Mouse (Mus musculus): ENCODE data around the gene Lsm2. TPM values are rescaled to one million over a fixed set of nuclear protein-coding genes. Genes with fewer than 3 reads are reported as not detected.

Lsm2 gene
- polyA plus RNA-seq (2015; fragmentation: Nextera tagmentation; extraction: Ambion mirVana), result 82.1 and 83.5 TPM in 2 replicates

GRCm38 (mm10) chr17:34981690-34982180, at the start of gene Lsm2:
Lsm2 (plus strand) TSS chr17:34981862.

DNA sequence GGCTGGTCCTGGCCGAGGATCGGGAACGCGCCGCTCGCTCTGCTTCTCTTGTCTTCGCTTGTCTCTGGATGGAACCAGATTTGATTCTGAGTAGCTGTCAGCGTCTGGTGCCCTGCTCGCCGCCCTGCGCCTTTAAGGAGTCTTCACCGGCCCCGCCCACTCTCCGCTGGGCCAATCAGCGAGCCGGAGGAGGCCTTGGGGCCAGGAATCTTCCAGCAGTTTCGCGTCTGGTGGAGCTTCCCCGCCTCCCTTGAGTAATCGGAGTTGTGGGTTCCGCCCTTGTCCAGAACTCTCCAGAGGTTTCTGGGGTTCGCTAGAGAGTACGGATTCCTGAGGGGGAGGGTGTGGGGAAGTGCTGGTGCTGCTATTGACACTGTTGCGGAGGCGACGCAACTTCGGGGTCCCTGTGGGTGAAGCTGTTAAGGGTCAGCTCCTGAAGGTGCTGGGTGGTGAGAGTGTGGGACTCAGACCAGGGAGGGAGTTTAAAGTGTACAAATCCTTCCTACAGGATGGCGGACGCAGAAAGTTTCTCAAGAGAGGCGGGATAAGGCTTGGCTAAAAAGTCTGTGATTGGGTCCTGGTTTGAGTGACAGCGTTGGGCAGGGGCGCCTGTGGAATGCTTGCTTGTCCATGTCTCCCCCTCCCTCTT, 22.4 kb upstream of the Lsm2 start, which contains the start of gene Hspa1b:
Gene Hspa1b, minus strand, starts transcription at position 109 of the 649 bp plus-strand sequence.

DNA sequence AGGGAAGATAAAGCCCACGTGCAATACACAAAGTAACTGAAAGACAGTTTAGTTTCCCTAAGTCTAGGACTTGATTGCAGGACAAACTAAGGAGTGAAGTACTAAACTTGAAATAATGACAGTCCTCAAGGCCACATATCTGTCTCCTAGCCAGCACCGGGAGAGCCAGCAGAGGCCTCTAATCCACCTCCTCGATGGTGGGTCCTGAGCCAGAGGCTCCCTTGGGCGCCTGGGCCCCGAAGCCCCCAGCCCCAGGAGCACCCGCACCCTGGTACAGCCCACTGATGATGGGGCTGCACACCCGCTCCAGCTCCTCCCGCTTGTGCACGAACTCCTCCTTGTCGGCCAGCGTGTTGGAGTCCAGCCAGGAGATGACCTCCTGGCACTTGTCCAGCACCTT, 11.8 kb upstream of the Lsm2 start, which contains the start of gene Gm20481:
Gene Gm20481, plus strand, starts transcription at position 91 of the 400 bp plus-strand sequence.

DNA sequence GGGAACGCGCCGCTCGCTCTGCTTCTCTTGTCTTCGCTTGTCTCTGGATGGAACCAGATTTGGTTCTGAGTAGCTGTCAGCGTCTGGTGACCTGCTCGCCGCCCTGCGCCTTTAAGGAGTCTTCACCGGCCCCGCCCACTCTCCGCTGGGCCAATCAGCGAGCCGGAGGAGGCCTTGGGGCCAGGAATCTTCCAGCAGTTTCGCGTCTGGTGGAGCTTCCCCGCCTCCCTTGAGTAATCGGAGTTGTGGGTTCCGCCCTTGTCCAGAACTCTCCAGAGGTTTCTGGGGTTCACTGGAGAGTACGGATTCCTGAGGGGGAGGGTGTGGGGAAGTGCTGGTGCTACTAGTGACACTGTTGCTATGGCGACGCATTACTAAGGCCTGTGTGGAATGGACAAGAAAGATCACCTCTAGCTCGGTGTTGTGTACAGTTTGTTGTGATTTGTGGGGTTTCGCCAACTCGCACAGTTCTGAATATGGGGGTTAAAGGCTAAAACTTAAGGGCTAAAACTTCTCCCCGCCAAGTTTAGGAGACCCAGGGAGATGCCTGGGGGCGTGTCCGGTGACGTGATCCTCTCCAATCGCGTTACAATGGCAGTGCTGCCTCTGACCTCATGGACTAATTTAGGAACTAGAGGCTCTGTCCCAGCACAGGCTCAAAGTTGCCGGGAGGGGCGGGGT, 9.5 kb upstream of the Lsm2 start, which contains the start of the genes Hspa1a and Hspa1l:
Gene Hspa1a, minus strand, starts transcription at position 88 of the 681 bp plus-strand sequence.
Gene Hspa1l, plus strand, starts transcription at position 635 of the 681 bp plus-strand sequence.

DNA sequence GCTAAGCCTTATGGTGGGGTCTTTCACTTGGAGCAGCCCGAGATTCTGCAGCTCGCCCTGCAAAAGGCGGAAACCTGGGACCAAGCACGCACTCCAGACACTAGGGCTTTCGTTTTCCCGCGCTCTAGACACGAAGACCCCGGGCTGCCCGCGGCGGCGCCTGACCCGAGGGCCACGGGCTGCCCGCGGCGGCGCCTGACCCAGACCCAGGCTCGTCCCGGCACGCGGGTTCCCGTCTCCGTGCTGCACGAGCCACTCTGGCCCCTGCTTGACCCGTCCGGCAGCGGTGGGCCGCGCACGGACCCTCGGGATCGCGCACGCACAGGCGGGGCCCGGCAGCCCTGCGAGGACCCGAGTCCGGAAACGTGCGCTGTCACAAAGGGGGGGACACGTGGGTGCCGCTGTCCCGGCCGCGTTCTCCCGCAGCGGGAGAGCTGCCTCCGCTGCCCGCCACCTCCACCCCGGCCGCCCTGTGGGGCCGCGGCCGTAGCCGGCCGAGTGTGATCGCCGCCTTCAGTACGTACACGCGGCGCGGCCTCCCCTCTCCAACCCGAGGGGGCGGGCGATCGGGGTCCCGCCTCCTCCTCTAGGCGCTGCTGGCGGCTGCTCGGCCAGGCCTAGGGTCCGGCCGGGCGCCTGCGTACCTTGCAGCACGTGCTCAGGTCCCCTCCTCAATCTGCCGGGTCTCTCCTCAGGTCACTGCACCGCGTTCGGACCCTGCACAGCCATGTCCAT, 19.2 kb downstream of the Lsm2 start, which contains the start of gene Vars:
Gene Vars, plus strand, starts transcription at position 271 of the 735 bp plus-strand sequence.

DNA sequence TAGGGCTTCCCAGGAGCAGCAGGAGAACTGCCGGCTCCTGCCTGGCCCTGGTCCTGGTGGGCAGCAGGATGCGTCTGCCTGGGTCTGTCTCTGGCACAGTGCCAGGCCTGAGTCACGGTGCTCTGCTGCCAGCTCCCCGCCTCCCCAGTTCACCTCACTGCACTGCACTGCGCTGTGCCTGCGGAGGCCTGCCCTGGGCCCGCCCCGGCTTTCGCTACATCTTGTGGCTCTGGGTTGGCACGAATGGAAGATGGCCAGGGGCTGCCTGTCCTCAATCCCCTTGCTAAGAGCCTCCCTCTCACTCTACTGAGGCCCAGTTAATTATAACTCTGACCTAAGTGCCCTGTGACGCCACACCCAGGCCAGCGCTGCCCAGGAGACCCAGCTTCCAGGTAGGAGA, 34.7 kb downstream of the Lsm2 start, which contains the start of gene Vwa7:
Gene Vwa7, plus strand, starts transcription at position 204 of the 400 bp plus-strand sequence.

DNA sequence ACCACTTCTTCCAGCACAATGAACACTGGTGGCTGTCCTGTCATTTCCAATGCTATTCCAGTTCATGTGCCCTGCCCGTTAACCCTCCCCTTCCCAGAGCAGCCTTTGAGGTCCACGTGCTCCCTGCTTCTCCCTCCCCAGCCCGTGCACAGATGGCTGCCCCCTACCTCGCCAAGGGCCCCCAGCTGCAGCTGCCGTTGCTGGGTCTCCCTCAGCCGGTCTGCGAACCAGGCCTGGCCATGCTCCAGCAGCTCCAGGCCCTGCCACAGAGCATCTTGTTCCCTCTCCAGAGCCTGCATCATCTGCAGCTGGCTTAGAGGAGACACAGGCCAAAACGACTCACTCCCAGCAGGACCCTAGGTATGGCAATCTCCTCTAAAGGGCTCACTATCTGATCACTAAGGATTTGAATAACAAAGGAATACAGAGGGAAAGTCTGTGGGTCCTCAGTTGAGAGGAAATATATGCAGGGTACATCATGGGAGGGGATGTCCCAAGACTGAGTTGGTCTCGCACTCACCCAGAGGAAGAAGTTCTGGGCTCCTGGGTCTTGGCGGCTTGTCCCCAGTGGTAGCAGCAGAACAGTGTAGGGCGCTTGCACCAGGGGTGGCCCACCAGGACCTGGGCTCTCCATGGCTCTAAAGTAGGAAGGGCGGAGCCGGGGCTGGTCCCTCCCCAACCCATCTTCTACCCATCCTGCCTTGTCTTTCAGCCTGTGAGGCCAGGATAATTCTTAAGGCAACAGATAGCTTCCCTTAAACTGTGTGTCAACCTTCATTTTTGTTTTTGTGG, 45.8 kb downstream of the Lsm2 start, which contains the start of gene Sapcd1:
Gene Sapcd1, minus strand, starts transcription at position 740 of the 792 bp plus-strand sequence.

Other genes starting within 250 kb of the Lsm2 start
- gene C4b, start 238.0 kb upstream of the Lsm2 start, polyA plus RNA-seq (2015; fragmentation: Nextera tagmentation; extraction: Ambion mirVana), result 6.9 and 10.8 TPM in 2 replicates
- not detected in 2 replicates for gene Cyp21a1, start 177.3 kb upstream of the Lsm2 start, polyA plus RNA-seq (2015; fragmentation: Nextera tagmentation; extraction: Ambion mirVana)
- 22.1 and 24.9 TPM in 2 replicates for gene Stk19, start 144.9 kb upstream of the Lsm2 start, polyA plus RNA-seq (2015; fragmentation: Nextera tagmentation; extraction: Ambion mirVana)
- 25.1 and 25.6 TPM in 2 replicates for gene Dxo, start 144.8 kb upstream of the Lsm2 start, polyA plus RNA-seq (2015; fragmentation: Nextera tagmentation; extraction: Ambion mirVana)
- 25.2 and 29.7 TPM in 2 replicates for gene Skiv2l, start 131.7 kb upstream of the Lsm2 start, polyA plus RNA-seq (2015; fragmentation: Nextera tagmentation; extraction: Ambion mirVana)
- 50.7 and 59.0 TPM in 2 replicates for gene Nelfe, start 131.5 kb upstream of the Lsm2 start, polyA plus RNA-seq (2015; fragmentation: Nextera tagmentation; extraction: Ambion mirVana)
- gene Cfb, start 119.3 kb upstream of the Lsm2 start, polyA plus RNA-seq (2015; fragmentation: Nextera tagmentation; extraction: Ambion mirVana), result 15.6 and 19.3 TPM in 2 replicates
- 0.53 and 0.86 TPM in 2 replicates for gene Zbtb12, start 102.4 kb upstream of the Lsm2 start, polyA plus RNA-seq (2015; fragmentation: Nextera tagmentation; extraction: Ambion mirVana)
- not detected in 2 replicates for gene Gm20547, start 99.8 kb upstream of the Lsm2 start, polyA plus RNA-seq (2015; fragmentation: Nextera tagmentation; extraction: Ambion mirVana)
- gene C2, start 83.6 kb upstream of the Lsm2 start, polyA plus RNA-seq (2015; fragmentation: Nextera tagmentation; extraction: Ambion mirVana), result 8.9 and 9.3 TPM in 2 replicates
- 25.2 and 27.2 TPM in 2 replicates for gene Ehmt2, start 83.4 kb upstream of the Lsm2 start, polyA plus RNA-seq (2015; fragmentation: Nextera tagmentation; extraction: Ambion mirVana)
- 2.6 and 3.3 TPM in 2 replicates for gene Slc44a4, start 67.4 kb upstream of the Lsm2 start, polyA plus RNA-seq (2015; fragmentation: Nextera tagmentation; extraction: Ambion mirVana)
- gene Neu1, start 50.6 kb upstream of the Lsm2 start, polyA plus RNA-seq (2015; fragmentation: Nextera tagmentation; extraction: Ambion mirVana), result 23.2 and 28.5 TPM in 2 replicates
- gene Hspa1b, start 22.6 kb upstream of the Lsm2 start, polyA plus RNA-seq (2015; fragmentation: Nextera tagmentation; extraction: Ambion mirVana), result 4.5 and 5.2 TPM in 2 replicates
- not detected in 2 replicates for gene Gm20481, start 11.9 kb upstream of the Lsm2 start, polyA plus RNA-seq (2015; fragmentation: Nextera tagmentation; extraction: Ambion mirVana)
- 36.7 and 39.4 TPM in 2 replicates for gene Hspa1a, start 9.7 kb upstream of the Lsm2 start, polyA plus RNA-seq (2015; fragmentation: Nextera tagmentation; extraction: Ambion mirVana)
- 0.16 and 0.25 TPM in 2 replicates for gene Hspa1l, start 9.2 kb upstream of the Lsm2 start, polyA plus RNA-seq (2015; fragmentation: Nextera tagmentation; extraction: Ambion mirVana)
- gene Vars, start 19.1 kb downstream of the Lsm2 start, polyA plus RNA-seq (2015; fragmentation: Nextera tagmentation; extraction: Ambion mirVana), result 42.0 and 44.7 TPM in 2 replicates
- 0.19 and 0.24 TPM in 2 replicates for gene Vwa7, start 34.7 kb downstream of the Lsm2 start, polyA plus RNA-seq (2015; fragmentation: Nextera tagmentation; extraction: Ambion mirVana)
- 1.3 and 1.7 TPM in 2 replicates for gene Sapcd1, start 46.2 kb downstream of the Lsm2 start, polyA plus RNA-seq (2015; fragmentation: Nextera tagmentation; extraction: Ambion mirVana)
- gene Msh5, start 64.9 kb downstream of the Lsm2 start, polyA plus RNA-seq (2015; fragmentation: Nextera tagmentation; extraction: Ambion mirVana), result 0.88 and 1.3 TPM in 2 replicates
- 240 and 276 TPM in 2 replicates for gene Clic1, start 68.1 kb downstream of the Lsm2 start, polyA plus RNA-seq (2015; fragmentation: Nextera tagmentation; extraction: Ambion mirVana)
- gene Ddah2, start 77.2 kb downstream of the Lsm2 start, polyA plus RNA-seq (2015; fragmentation: Nextera tagmentation; extraction: Ambion mirVana), result 118 and 126 TPM in 2 replicates
- 0.45 and 0.58 TPM in 2 replicates for gene Ly6g6c, start 83.5 kb downstream of the Lsm2 start, polyA plus RNA-seq (2015; fragmentation: Nextera tagmentation; extraction: Ambion mirVana)
- 0.42 and 1.7 TPM in 2 replicates for gene Mpig6b, start 84.3 kb downstream of the Lsm2 start, polyA plus RNA-seq (2015; fragmentation: Nextera tagmentation; extraction: Ambion mirVana)
- 8.2 and 8.3 TPM in 2 replicates for gene Ly6g6e, start 95.0 kb downstream of the Lsm2 start, polyA plus RNA-seq (2015; fragmentation: Nextera tagmentation; extraction: Ambion mirVana)
- gene Ly6g6d, start 96.2 kb downstream of the Lsm2 start, polyA plus RNA-seq (2015; fragmentation: Nextera tagmentation; extraction: Ambion mirVana), result 1.6 and 2.2 TPM in 2 replicates
- gene Ly6g6f, start 103.7 kb downstream of the Lsm2 start, polyA plus RNA-seq (2015; fragmentation: Nextera tagmentation; extraction: Ambion mirVana), result 0.18 TPM in 1 of 2 replicates, not detected in the other
- 93.1 and 93.2 TPM in 2 replicates for gene Abhd16a, start 107.4 kb downstream of the Lsm2 start, polyA plus RNA-seq (2015; fragmentation: Nextera tagmentation; extraction: Ambion mirVana)
- not detected in 2 replicates for gene Ly6g5c, start 126.4 kb downstream of the Lsm2 start, polyA plus RNA-seq (2015; fragmentation: Nextera tagmentation; extraction: Ambion mirVana)
- 0.22 and 0.35 TPM in 2 replicates for gene Ly6g5b, start 133.6 kb downstream of the Lsm2 start, polyA plus RNA-seq (2015; fragmentation: Nextera tagmentation; extraction: Ambion mirVana)
- 9.5 and 11.9 TPM in 2 replicates for gene Gpank1, start 139.6 kb downstream of the Lsm2 start, polyA plus RNA-seq (2015; fragmentation: Nextera tagmentation; extraction: Ambion mirVana)
- 189 and 201 TPM in 2 replicates for gene Csnk2b, start 140.2 kb downstream of the Lsm2 start, polyA plus RNA-seq (2015; fragmentation: Nextera tagmentation; extraction: Ambion mirVana)
- 9.9 and 10.8 TPM in 2 replicates for gene D17H6S53E, start 144.5 kb downstream of the Lsm2 start, polyA plus RNA-seq (2015; fragmentation: Nextera tagmentation; extraction: Ambion mirVana)
- 0.95 TPM in 1 of 2 replicates, not detected in the other for gene Apom, start 150.2 kb downstream of the Lsm2 start, polyA plus RNA-seq (2015; fragmentation: Nextera tagmentation; extraction: Ambion mirVana)
- 28.9 and 35.6 TPM in 2 replicates for gene Bag6, start 153.3 kb downstream of the Lsm2 start, polyA plus RNA-seq (2015; fragmentation: Nextera tagmentation; extraction: Ambion mirVana)
- 73.9 and 74.9 TPM in 2 replicates for gene Prrc2a, start 183.0 kb downstream of the Lsm2 start, polyA plus RNA-seq (2015; fragmentation: Nextera tagmentation; extraction: Ambion mirVana)
- 11.2 and 12.6 TPM in 2 replicates for gene Aif1, start 194.2 kb downstream of the Lsm2 start, polyA plus RNA-seq (2015; fragmentation: Nextera tagmentation; extraction: Ambion mirVana)
- gene Lst1, start 206.6 kb downstream of the Lsm2 start, polyA plus RNA-seq (2015; fragmentation: Nextera tagmentation; extraction: Ambion mirVana), result 13.5 and 15.8 TPM in 2 replicates
- gene Ltb, start 212.6 kb downstream of the Lsm2 start, polyA plus RNA-seq (2015; fragmentation: Nextera tagmentation; extraction: Ambion mirVana), result 0.53 and 0.96 TPM in 2 replicates
- 0.40 and 0.69 TPM in 2 replicates for gene Tnf, start 220.1 kb downstream of the Lsm2 start, polyA plus RNA-seq (2015; fragmentation: Nextera tagmentation; extraction: Ambion mirVana)
- gene Lta, start 223.5 kb downstream of the Lsm2 start, polyA plus RNA-seq (2015; fragmentation: Nextera tagmentation; extraction: Ambion mirVana), result 0.12 and 0.30 TPM in 2 replicates
- not detected in 2 replicates for gene Gm16181, start 239.0 kb downstream of the Lsm2 start, polyA plus RNA-seq (2015; fragmentation: Nextera tagmentation; extraction: Ambion mirVana)

Measured in urinary bladder, postnatal 0 days (tissue).